Mouse (Mus musculus): ENCODE results near the gene B3galnt1.

DNA sequence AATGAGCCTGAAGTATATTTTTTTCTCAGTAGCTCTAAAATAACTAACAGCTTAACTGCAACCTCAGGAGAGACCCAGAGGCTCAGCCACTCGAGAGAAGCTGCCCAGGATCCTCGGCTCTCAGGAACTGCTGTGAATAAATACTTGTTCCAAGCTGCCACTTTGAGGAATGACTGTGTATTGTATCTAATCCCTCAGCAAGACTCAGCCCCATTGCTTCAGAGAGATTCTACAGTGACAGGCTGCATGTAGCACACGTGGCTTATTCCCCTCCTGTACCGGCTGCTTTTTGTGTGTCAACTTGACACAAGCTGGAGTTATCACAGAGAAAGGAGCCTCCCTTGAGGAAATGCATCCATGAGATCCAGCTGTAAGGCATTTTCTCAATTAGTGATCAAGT, 66.1 kb downstream of the B3galnt1 start:
- TF ChIP-seq CTCF (IDR thresholded peaks at IDR 0.05; ENCODE audit: insufficient read depth, low read length) (no peak), POLR2A (IDR thresholded peaks at IDR 0.05; ENCODE audit: borderline replicate concordance, extremely low read depth, low read depth, low read length) (no peak)
